Comparison of ENCODE assay signal across 9 mouse cellular contexts in genomic region chr10:80371983-80372382, GRCm38 (mm10). TPM values are rescaled to one million over a fixed set of nuclear protein-coding genes. Genes with fewer than 3 reads are reported as not detected.
DNase-seq lines count a peak whose midpoint lies in the region; ATAC-seq and TF ChIP-seq lines count a peak whose summit lies in the region.
"Had no signal": no experiment of that assay in that cellular context is flagged by ENCODE, and none has a peak within 500 bp of the region (broad histone marks: within the 10 kb centered on the region; RNA-seq: fewer than 3 reads in every experiment).

No protein-coding gene starts in this region.

- no peak for DNase-seq in heart, adult 18-20 months
- no peak for DNase-seq in thymus, postnatal 36 days
- no peak for DNase-seq in cerebellum, adult 11-12 months
- no peak for DNase-seq in cerebellum, postnatal 4 days (ENCODE audit: low spot score in 2 of 2)

- 0 out of 2 replicates have a peak overlapping the region, but pooled peaks have one; percentile 38 for H3K4me3 ChIP-seq in heart, embryonic 13.5 days
- H3K4me3 ChIP-seq in E14TG2a.4 (replicated peaks; ENCODE audit: low read length) = 0 out of 2 replicates have a peak overlapping the region, but pooled peaks have one; percentile 46
- peak overlapping the region; percentile 16; the same call in 1 of the 2 replicates for H3K4me3 ChIP-seq in hindbrain, embryonic 12.5 days
- peak overlapping the region; percentile 23; the same call in 1 of the 2 replicates for H3K4me3 ChIP-seq in midbrain, embryonic 13.5 days (replicated peaks)
- H3K4me3 ChIP-seq: liver, embryonic 15.5 days had no signal

- H3K4me1 ChIP-seq in heart, embryonic 13.5 days = peaks cover 5% of the 10 kb centered on the region; the same call in 1 of the 2 replicates
- peaks cover 37% of the 10 kb centered on the region for H3K4me1 ChIP-seq in E14TG2a.4 (replicated peaks; ENCODE audit: low read depth, low read length)
- H3K4me1 ChIP-seq in hindbrain, embryonic 12.5 days = peaks cover 8% of the 10 kb centered on the region
- peaks cover 12% of the 10 kb centered on the region for H3K4me1 ChIP-seq in midbrain, embryonic 13.5 days (replicated peaks)

- no peak for TF ChIP-seq CTCF in E14TG2a.4 (conservative IDR thresholded peaks at IDR 0.05; ENCODE audit: low read length)

- 50% methylated on average over 9 of the region's 9 CpGs for WGBS in heart, embryonic 13.5 days
- WGBS in hindbrain, embryonic 12.5 days = 51% methylated on average over 9 of the region's 9 CpGs
- WGBS in midbrain, embryonic 13.5 days = 52% methylated on average over 9 of the region's 9 CpGs

- H3K36me3 ChIP-seq in heart, embryonic 13.5 days = no peaks in the 10 kb centered on the region
- no peaks in the 10 kb centered on the region for H3K36me3 ChIP-seq in E14TG2a.4 (ENCODE audit: insufficient read depth, low read length)
- H3K36me3 ChIP-seq in hindbrain, embryonic 12.5 days = no peaks in the 10 kb centered on the region
- no peaks in the 10 kb centered on the region for H3K36me3 ChIP-seq in midbrain, embryonic 13.5 days
- H3K36me3 ChIP-seq: liver, embryonic 15.5 days had no signal

- H3K9me3 ChIP-seq in heart, embryonic 13.5 days = no peaks in the 10 kb centered on the region
- H3K9me3 ChIP-seq in E14TG2a.4 (ENCODE audit: low read length) = peaks cover 3% of the 10 kb centered on the region; the same call in 1 of the 2 replicates
- no peaks in the 10 kb centered on the region; the same call in 1 of the 2 replicates for H3K9me3 ChIP-seq in hindbrain, embryonic 12.5 days (replicated peaks)
- H3K9me3 ChIP-seq in midbrain, embryonic 13.5 days = no peaks in the 10 kb centered on the region
- H3K9me3 ChIP-seq: liver, embryonic 15.5 days had no signal

- no peak for ATAC-seq in heart, embryonic 13.5 days (ENCODE audit: extremely low read depth, insufficient number of reproducible peaks, low FRiP score, low TSS enrichment)
- no peak for ATAC-seq in hindbrain, embryonic 12.5 days (ENCODE audit: low FRiP score)
- ATAC-seq in midbrain, embryonic 13.5 days = no peak

- H3K27ac ChIP-seq in heart, embryonic 13.5 days (replicated peaks) = no peak overlapping the region
- no peak overlapping the region for H3K27ac ChIP-seq in hindbrain, embryonic 12.5 days
- H3K27ac ChIP-seq in midbrain, embryonic 13.5 days = 0 out of 2 replicates have a peak overlapping the region, but pooled peaks have one; percentile 1
- H3K27ac ChIP-seq: liver, embryonic 15.5 days had no signal

- peak overlapping the region; percentile 46 for H3K4me2 ChIP-seq in heart, embryonic 13.5 days
- H3K4me2 ChIP-seq in hindbrain, embryonic 12.5 days (replicated peaks) = peak overlapping the region; percentile 32
- H3K4me2 ChIP-seq in midbrain, embryonic 13.5 days (replicated peaks) = peak overlapping the region; percentile 35
- H3K4me2 ChIP-seq: liver, embryonic 15.5 days had no signal

- H3K27me3 ChIP-seq in heart, embryonic 13.5 days (replicated peaks) = peaks cover 33% of the 10 kb centered on the region
- peaks cover 37% of the 10 kb centered on the region for H3K27me3 ChIP-seq in E14TG2a.4 (ENCODE audit: insufficient read depth, low read length)
- H3K27me3 ChIP-seq in hindbrain, embryonic 12.5 days = peaks cover 9% of the 10 kb centered on the region
- H3K27me3 ChIP-seq in midbrain, embryonic 13.5 days = peaks cover 10% of the 10 kb centered on the region; the same call in 1 of the 2 replicates

- H3K9ac ChIP-seq in heart, embryonic 13.5 days = no peak overlapping the region
- H3K9ac ChIP-seq in hindbrain, embryonic 12.5 days = 0 out of 2 replicates have a peak overlapping the region, but pooled peaks have one; percentile 13
- H3K9ac ChIP-seq in midbrain, embryonic 13.5 days (replicated peaks) = peak overlapping the region; percentile 21; the same call in 1 of the 2 replicates
- H3K9ac ChIP-seq: liver, embryonic 15.5 days had no signal

RNA-seq across cellular contexts. Expression of gene Mex3d, which starts 15.5 kb away (rescaled TPM):
- polyA plus RNA-seq in heart, embryonic 13.5 days (2015; fragmentation: Nextera tagmentation; extraction: Ambion mirVana) = 3.8 and 4.5 TPM in 2 replicates
- total RNA-seq in heart, adult 18-20 months (2021) = 1 to 10 TPM; 6.4 to 7.8 TPM
- 21.4 and 24.8 TPM in 2 replicates for polyA plus RNA-seq in hindbrain, embryonic 12.5 days (2016; fragmentation: Nextera tagmentation; extraction: Ambion mirVana)
- polyA plus RNA-seq in midbrain, embryonic 13.5 days (2015; fragmentation: Nextera tagmentation; extraction: Ambion mirVana) = 15.9 and 18.6 TPM in 2 replicates

RNA-seq across cellular contexts. Expression of gene Plk5, which starts 15.7 kb away (rescaled TPM):
- polyA plus RNA-seq in heart, embryonic 13.5 days (2015; fragmentation: Nextera tagmentation; extraction: Ambion mirVana) = not detected in 2 replicates
- total RNA-seq in heart, adult 18-20 months (2021) = 1 to 10 TPM in 1 of 2 experiments, under 1 TPM in 1; 0.69 to 1.2 TPM
- polyA plus RNA-seq in hindbrain, embryonic 12.5 days (2016; fragmentation: Nextera tagmentation; extraction: Ambion mirVana) = 0.35 and 0.50 TPM in 2 replicates
- polyA plus RNA-seq in midbrain, embryonic 13.5 days (2015; fragmentation: Nextera tagmentation; extraction: Ambion mirVana) = 0.96 and 1.3 TPM in 2 replicates

RNA-seq across cellular contexts. Expression of gene Adamtsl5, which starts 23.8 kb away (rescaled TPM):
- 6.5 and 8.3 TPM in 2 replicates for polyA plus RNA-seq in heart, embryonic 13.5 days (2015; fragmentation: Nextera tagmentation; extraction: Ambion mirVana)
- total RNA-seq in heart, adult 18-20 months (2021) = 10 to 100 TPM; 75.6 to 80.1 TPM
- polyA plus RNA-seq in hindbrain, embryonic 12.5 days (2016; fragmentation: Nextera tagmentation; extraction: Ambion mirVana) = 0.38 and 0.77 TPM in 2 replicates
- 0.39 and 0.61 TPM in 2 replicates for polyA plus RNA-seq in midbrain, embryonic 13.5 days (2015; fragmentation: Nextera tagmentation; extraction: Ambion mirVana)

RNA-seq across cellular contexts. Expression of gene Mbd3, which starts 27.4 kb away (rescaled TPM):
- 170 and 182 TPM in 2 replicates for polyA plus RNA-seq in heart, embryonic 13.5 days (2015; fragmentation: Nextera tagmentation; extraction: Ambion mirVana)
- total RNA-seq in heart, adult 18-20 months (2021) = 10 to 100 TPM; 93.3 to 97.7 TPM
- 275 and 296 TPM in 2 replicates for polyA plus RNA-seq in hindbrain, embryonic 12.5 days (2016; fragmentation: Nextera tagmentation; extraction: Ambion mirVana)
- 243 and 257 TPM in 2 replicates for polyA plus RNA-seq in midbrain, embryonic 13.5 days (2015; fragmentation: Nextera tagmentation; extraction: Ambion mirVana)

RNA-seq across cellular contexts. Expression of gene Uqcr11, which starts 34.6 kb away (rescaled TPM):
- polyA plus RNA-seq in heart, embryonic 13.5 days (2015; fragmentation: Nextera tagmentation; extraction: Ambion mirVana) = 1,246 and 1,505 TPM in 2 replicates
- total RNA-seq in heart, adult 18-20 months (2021) = 1,000 to 10,000 TPM; 1,809 to 1,881 TPM
- polyA plus RNA-seq in hindbrain, embryonic 12.5 days (2016; fragmentation: Nextera tagmentation; extraction: Ambion mirVana) = 312 and 406 TPM in 2 replicates
- 518 and 572 TPM in 2 replicates for polyA plus RNA-seq in midbrain, embryonic 13.5 days (2015; fragmentation: Nextera tagmentation; extraction: Ambion mirVana)
